Mouse (Mus musculus): ENCODE measurements around the gene Nbl1. TPM values are rescaled to one million over a fixed set of nuclear protein-coding genes. Genes with fewer than 3 reads are reported as not detected.

Nbl1 gene
- polyA plus RNA-seq, 1 experiment from 2014 or later: 32.0 TPM

DNA sequence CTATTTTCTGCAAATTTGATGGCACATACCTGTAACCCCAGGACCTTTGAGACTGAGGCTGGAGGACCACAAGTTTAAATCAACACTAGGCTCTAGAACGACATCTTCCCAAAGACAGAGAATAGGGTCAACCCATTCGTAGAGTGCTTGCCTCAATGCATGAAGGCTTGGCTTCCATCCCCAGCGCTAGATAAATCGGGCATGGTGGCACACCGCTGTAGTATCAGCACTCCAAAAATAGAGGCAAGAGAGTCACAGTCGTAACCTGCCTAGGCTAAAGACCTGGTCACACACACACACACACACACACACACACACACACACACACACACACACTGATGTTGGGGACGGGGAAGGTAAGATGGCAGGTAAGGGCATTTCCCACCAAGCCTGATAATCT lies 12.5 kb downstream of the Nbl1 start:
- H3K27ac ChIP-seq: no peak overlapping the region
- H3K4me2 ChIP-seq (replicated peaks): no peak overlapping the region
- H3K27me3 ChIP-seq: peaks cover 37% of the 10 kb centered on the region
- no peak for ATAC-seq
- no peaks in the 10 kb centered on the region for H3K9me3 ChIP-seq
- H3K36me3 ChIP-seq: no peaks in the 10 kb centered on the region
- peaks cover 36% of the 10 kb centered on the region for H3K4me1 ChIP-seq (replicated peaks)
- no peak overlapping the region for H3K9ac ChIP-seq (replicated peaks)
- 90% methylated on average over 7 of the region's 7 CpGs for WGBS
- H3K4me3 ChIP-seq (replicated peaks): no peak overlapping the region

GRCm38 (mm10) chr4:139079439-139079838 lies 13.4 kb downstream of the Nbl1 start:
- H3K36me3 ChIP-seq: no peaks in the 10 kb centered on the region
- ATAC-seq: no peak
- no peak overlapping the region for H3K27ac ChIP-seq
- peaks cover 43% of the 10 kb centered on the region for H3K4me1 ChIP-seq (replicated peaks)
- no peak overlapping the region for H3K4me3 ChIP-seq (replicated peaks)
- H3K4me2 ChIP-seq (replicated peaks): no peak overlapping the region
- no peak overlapping the region for H3K9ac ChIP-seq (replicated peaks)
- WGBS: 73% methylated on average over 11 of the region's 11 CpGs
- no peaks in the 10 kb centered on the region for H3K9me3 ChIP-seq
- H3K27me3 ChIP-seq: peaks cover 37% of the 10 kb centered on the region

GRCm38 (mm10) chr4:139078726-139079125 lies 14.1 kb downstream of the Nbl1 start:
- no peak for ATAC-seq
- H3K9me3 ChIP-seq: no peaks in the 10 kb centered on the region
- no peak overlapping the region for H3K4me3 ChIP-seq (replicated peaks)
- peaks cover 42% of the 10 kb centered on the region for H3K27me3 ChIP-seq
- no peak overlapping the region for H3K4me2 ChIP-seq (replicated peaks)
- peaks cover 47% of the 10 kb centered on the region for H3K4me1 ChIP-seq (replicated peaks)
- no peak overlapping the region for H3K9ac ChIP-seq (replicated peaks)
- 19% methylated on average over 4 of the region's 4 CpGs for WGBS
- no peak overlapping the region for H3K27ac ChIP-seq
- H3K36me3 ChIP-seq: no peaks in the 10 kb centered on the region

- no peak for ATAC-seq
- peaks cover 42% of the 10 kb centered on the region for H3K4me1 ChIP-seq (replicated peaks)
- peaks cover 46% of the 10 kb centered on the region for H3K27me3 ChIP-seq
- no peak overlapping the region for H3K4me3 ChIP-seq (replicated peaks)
- no peak overlapping the region for H3K4me2 ChIP-seq (replicated peaks)
- H3K9ac ChIP-seq (replicated peaks): no peak overlapping the region
- WGBS: 38% methylated on average over 2 of the region's 2 CpGs
- H3K36me3 ChIP-seq: no peaks in the 10 kb centered on the region
- no peaks in the 10 kb centered on the region for H3K9me3 ChIP-seq
- no peak overlapping the region for H3K27ac ChIP-seq
Observed at GRCm38 (mm10) chr4:139078313-139078712, 14.5 kb downstream of the Nbl1 start.

DNA sequence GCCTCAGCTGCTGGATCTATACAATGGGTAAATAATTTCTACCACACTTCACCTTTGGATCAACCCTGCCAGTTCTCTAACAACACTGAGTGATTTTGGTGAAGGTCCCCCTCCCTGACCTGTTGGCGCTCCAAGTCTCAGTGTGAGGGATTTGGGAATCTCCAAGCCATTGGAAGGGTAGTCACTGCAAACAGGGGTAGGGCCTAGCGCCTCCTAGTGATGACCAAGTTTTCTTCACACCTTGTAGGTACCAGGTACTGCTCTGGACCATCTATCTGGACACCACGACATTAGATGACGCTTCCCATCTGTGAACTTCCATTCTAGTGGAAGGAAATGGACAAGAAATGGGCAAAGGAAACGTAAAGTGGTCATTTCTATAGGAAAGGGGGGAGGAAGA lies 16.9 kb downstream of the Nbl1 start:
- Histone ChIP-seq H3K4me2 (replicated peaks) (peak overlapping the region; percentile 77), H3K4me1 (replicated peaks) (peaks cover 22% of the 10 kb centered on the region), H3K36me3 (no peaks in the 10 kb centered on the region), H3K4me3 (replicated peaks) (peak overlapping the region; percentile 51), H3K9ac (replicated peaks) (no peak overlapping the region), H3K9me3 (no peaks in the 10 kb centered on the region), H3K27ac (no peak overlapping the region), H3K27me3 (peaks cover 64% of the 10 kb centered on the region)
- WGBS: 16% methylated on average over 5 of the region's 5 CpGs
- ATAC-seq: no peak

- H3K27me3 ChIP-seq: peaks cover 69% of the 10 kb centered on the region
- peak; percentile 32 for ATAC-seq
- H3K27ac ChIP-seq: no peak within 1 kb of the TSS
- peaks cover 22% of the 10 kb centered on the region for H3K4me1 ChIP-seq (replicated peaks)
- H3K36me3 ChIP-seq: no peaks in the 10 kb centered on the region
- no peaks in the 10 kb centered on the region for H3K9me3 ChIP-seq
- peak within 1 kb of the TSS; percentile 77 for H3K4me2 ChIP-seq (replicated peaks)
- under 1% methylated on average over 74 of the region's 77 CpGs for WGBS
- peak within 1 kb of the TSS; percentile 51 for H3K4me3 ChIP-seq (replicated peaks)
- H3K9ac ChIP-seq (replicated peaks): peak within 1 kb of the TSS; percentile 63
Observed at GRCm38 (mm10) chr4:139075041-139075711, 17.6 kb downstream of the Nbl1 start, which contains the start of gene Htr6. Gene Htr6 (minus strand): TSS chr4:139075570.

DNA sequence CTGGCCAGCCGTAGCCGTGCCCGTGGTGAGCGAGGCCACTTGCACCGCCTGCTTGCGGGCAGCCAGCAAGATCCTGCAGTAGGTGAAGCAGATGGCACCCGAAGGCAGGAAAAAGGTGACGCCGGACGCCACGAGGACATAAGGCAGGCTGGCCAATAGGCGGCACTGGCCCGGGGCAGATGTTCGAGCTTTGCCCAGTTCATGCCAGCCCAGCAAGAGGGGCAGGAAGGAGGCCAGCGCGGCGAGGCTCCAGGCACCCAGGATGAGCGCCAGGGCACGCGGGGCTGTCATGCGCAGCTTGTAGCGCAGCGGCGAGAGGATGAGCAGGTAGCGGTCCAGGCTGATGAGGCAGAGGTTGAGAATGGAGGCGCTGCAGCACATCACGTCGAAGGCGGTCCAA lies 18.7 kb downstream of the Nbl1 start:
- no peaks in the 10 kb centered on the region for H3K36me3 ChIP-seq
- peaks cover 76% of the 10 kb centered on the region for H3K27me3 ChIP-seq
- no peak for ATAC-seq
- peak overlapping the region; percentile 77 for H3K4me2 ChIP-seq (replicated peaks)
- H3K9me3 ChIP-seq: no peaks in the 10 kb centered on the region
- H3K27ac ChIP-seq: no peak overlapping the region
- 17% methylated on average over 29 of the region's 29 CpGs for WGBS
- H3K9ac ChIP-seq (replicated peaks): 0 out of 2 replicates have a peak overlapping the region, but pooled peaks have one; percentile 6
- peak overlapping the region; percentile 51 for H3K4me3 ChIP-seq (replicated peaks)
- peaks cover 19% of the 10 kb centered on the region for H3K4me1 ChIP-seq (replicated peaks)

GRCm38 (mm10) chr4:139068287-139068686 lies 24.5 kb downstream of the Nbl1 start:
- Histone ChIP-seq H3K4me2 (replicated peaks) (no peak overlapping the region), H3K4me3 (replicated peaks) (no peak overlapping the region), H3K9me3 (peaks cover 4% of the 10 kb centered on the region; the same call in 1 of the 2 replicates), H3K36me3 (no peaks in the 10 kb centered on the region), H3K27me3 (peaks cover 37% of the 10 kb centered on the region), H3K9ac (replicated peaks) (no peak overlapping the region), H3K27ac (no peak overlapping the region), H3K4me1 (replicated peaks) (no peaks in the 10 kb centered on the region)
- no peak for ATAC-seq
- WGBS: 48% methylated on average over 4 of the region's 4 CpGs

GRCm38 (mm10) chr4:139064831-139065230 lies 28.0 kb downstream of the Nbl1 start:
- ATAC-seq: no peak

DNA sequence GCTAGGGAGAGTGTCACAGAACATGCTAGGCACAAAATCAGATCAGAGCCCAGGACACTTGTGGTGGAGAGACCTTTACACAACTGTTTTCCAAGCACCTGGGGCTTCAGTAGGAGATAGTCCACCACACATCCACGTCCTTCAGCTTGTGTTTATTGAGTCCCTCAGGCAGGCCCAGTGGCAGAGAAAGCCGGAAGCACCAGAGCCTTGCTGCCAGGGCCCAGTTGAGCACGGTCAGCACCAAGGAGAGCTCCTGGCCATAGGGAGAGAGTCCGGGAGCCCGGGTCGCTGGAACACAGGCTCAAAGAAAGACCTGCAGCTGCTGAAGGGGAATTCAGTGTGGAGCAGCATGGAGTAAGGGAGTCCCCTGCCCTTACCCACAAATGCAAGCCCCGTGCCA lies 33.2 kb downstream of the Nbl1 start:
- peaks cover 3% of the 10 kb centered on the region for H3K4me1 ChIP-seq (replicated peaks)
- H3K9ac ChIP-seq (replicated peaks): no peak overlapping the region
- H3K4me2 ChIP-seq (replicated peaks): no peak overlapping the region
- H3K27me3 ChIP-seq: peaks cover 19% of the 10 kb centered on the region
- H3K4me3 ChIP-seq (replicated peaks): no peak overlapping the region
- H3K27ac ChIP-seq: no peak overlapping the region
- H3K9me3 ChIP-seq: no peaks in the 10 kb centered on the region
- 7% methylated on average over 7 of the region's 7 CpGs for WGBS
- no peak for ATAC-seq
- H3K36me3 ChIP-seq: no peaks in the 10 kb centered on the region

More at GRCm38 (mm10) chr4:139064831-139065230, 28.0 kb downstream of the Nbl1 start:
- Histone ChIP-seq H3K4me2 (replicated peaks) (no peak overlapping the region), H3K4me3 (replicated peaks) (no peak overlapping the region), H3K4me1 (replicated peaks) (no peaks in the 10 kb centered on the region), H3K27me3 (peaks cover 14% of the 10 kb centered on the region), H3K9me3 (peaks cover 4% of the 10 kb centered on the region; the same call in 1 of the 2 replicates), H3K27ac (no peak overlapping the region), H3K9ac (replicated peaks) (no peak overlapping the region), H3K36me3 (no peaks in the 10 kb centered on the region)
- WGBS: 86% methylated on average over 5 of the region's 5 CpGs

DNA sequence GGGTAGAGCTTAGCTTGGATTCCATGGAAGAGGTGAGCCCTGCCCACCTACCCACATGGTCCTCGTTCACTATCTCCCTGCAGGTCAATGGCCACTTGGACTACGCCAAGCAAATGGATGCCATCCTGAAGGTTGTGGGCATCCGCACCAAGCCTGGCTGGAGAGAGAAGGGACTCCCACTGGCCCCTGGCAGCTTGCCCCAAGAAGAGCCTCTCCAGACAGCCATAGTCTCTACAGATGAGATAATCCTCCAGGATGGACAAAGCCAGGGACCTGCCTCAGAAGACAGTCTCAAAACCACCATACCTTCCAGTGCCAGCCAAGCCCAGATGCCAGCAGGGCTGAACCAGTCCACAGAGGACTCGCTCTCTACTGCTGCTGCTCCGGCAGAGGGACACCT lies 34.8 kb downstream of the Nbl1 start:
- Histone ChIP-seq H3K4me3 (replicated peaks) (no peak overlapping the region), H3K27ac (no peak overlapping the region), H3K27me3 (peaks cover 19% of the 10 kb centered on the region; the same call in 1 of the 2 replicates), H3K4me2 (replicated peaks) (no peak overlapping the region), H3K36me3 (no peaks in the 10 kb centered on the region), H3K9ac (replicated peaks) (no peak overlapping the region), H3K4me1 (replicated peaks) (peaks cover 8% of the 10 kb centered on the region), H3K9me3 (no peaks in the 10 kb centered on the region)
- ATAC-seq: no peak
- WGBS: 90% methylated on average over 5 of the region's 5 CpGs

- Histone ChIP-seq H3K36me3 (no peaks in the 10 kb centered on the region), H3K4me2 (replicated peaks) (no peak overlapping the region), H3K4me3 (replicated peaks) (no peak overlapping the region), H3K4me1 (replicated peaks) (peaks cover 8% of the 10 kb centered on the region), H3K27ac (no peak overlapping the region), H3K9ac (replicated peaks) (no peak overlapping the region), H3K9me3 (no peaks in the 10 kb centered on the region), H3K27me3 (peaks cover 19% of the 10 kb centered on the region; the same call in 1 of the 2 replicates)
- WGBS: 69% methylated on average over 5 of the region's 5 CpGs
- ATAC-seq: no peak
Observed at GRCm38 (mm10) chr4:139057291-139057690, 35.5 kb downstream of the Nbl1 start.
